Mouse (Mus musculus): ENCODE results near the gene Mms22l. TPM values are rescaled to one million over a fixed set of nuclear protein-coding genes. Genes with fewer than 3 reads are reported as not detected.
"Not testable (repeated sequence)": the region's sequence is repeated elsewhere in the genome, so short reads cannot be mapped to it uniquely, and the experiment has no call there.

The Mms22l gene
- polyA plus RNA-seq, 1 experiment from 2014 or later, result 2.5 TPM

GRCm38 (mm10) chr4:24631177-24631911, 135.1 kb downstream of the Mms22l start:
- no peaks in the 10 kb centered on the region for H3K79me2 ChIP-seq (ENCODE audit: inconsistent target)
- H3K4me3 ChIP-seq (ENCODE audit: inconsistent target), result no peak overlapping the region
- H3K27ac ChIP-seq, result no peak overlapping the region
- H3K36me3 ChIP-seq (ENCODE audit: inconsistent target), result no peaks in the 10 kb centered on the region
- 91% methylated on average over 9 of the region's 9 CpGs for WGBS (ENCODE audit: missing documents)

DNA sequence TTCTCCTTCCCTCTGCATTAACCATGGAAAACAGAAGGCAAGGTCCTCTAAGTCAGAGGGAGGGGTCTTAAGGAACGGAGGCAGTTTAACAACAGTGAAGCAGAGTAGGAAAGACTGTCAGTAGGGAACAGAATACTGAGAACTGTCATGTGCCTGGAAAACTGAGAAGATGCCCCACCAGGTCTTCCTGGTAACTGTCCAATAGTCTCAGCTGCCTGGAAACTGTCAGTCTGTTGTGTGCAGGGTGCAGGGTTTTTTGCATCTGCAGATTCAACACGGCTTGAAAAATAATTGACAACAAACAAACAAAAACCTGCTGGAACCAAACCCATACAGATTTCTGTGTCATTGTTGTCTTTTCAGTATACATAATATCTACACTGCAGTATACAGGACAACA, 146.1 kb downstream of the Mms22l start:
- H3K27ac ChIP-seq, result no peak overlapping the region
- no peaks in the 10 kb centered on the region for H3K79me2 ChIP-seq (ENCODE audit: inconsistent target)
- WGBS (ENCODE audit: missing documents), result 85% methylated on average over 2 of the region's 2 CpGs
- no peak overlapping the region for H3K4me3 ChIP-seq (ENCODE audit: inconsistent target)
- no peaks in the 10 kb centered on the region for H3K36me3 ChIP-seq (ENCODE audit: inconsistent target)

- not testable (repeated sequence) for H3K4me3 ChIP-seq (ENCODE audit: inconsistent target)
- WGBS (ENCODE audit: missing documents), result no CpG with 5 or more reads among the region's 8 CpGs
Observed at GRCm38 (mm10) chr4:24644735-24645134, 148.5 kb downstream of the Mms22l start.

More at GRCm38 (mm10) chr4:24644735-24645134, 148.5 kb downstream of the Mms22l start:
- H3K27ac ChIP-seq; H3K79me2 ChIP-seq (ENCODE audit: inconsistent target); H3K36me3 ChIP-seq (ENCODE audit: inconsistent target): not testable (repeated sequence)

All from macrophage (primary cell).